Mouse (Mus musculus): ENCODE data around the gene Dlg1. TPM values are rescaled to one million over a fixed set of nuclear protein-coding genes. Genes with fewer than 3 reads are reported as not detected.

Gene Dlg1
- polyA plus RNA-seq, 1 experiment from 2014 or later = 32.5 TPM

GRCm38 (mm10) chr16:31624749-31625148 is 38.5 kb upstream of the Dlg1 start:
- Histone ChIP-seq H3K4me3 (ENCODE audit: low read depth, low read length) (no peak overlapping the region), H3K9ac (ENCODE audit: low read length) (no peak overlapping the region), H3K27ac (replicated peaks; ENCODE audit: low read depth, low read length) (no peak overlapping the region), H3K4me1 (ENCODE audit: control insufficient read depth, insufficient read depth, low read length) (no peaks in the 10 kb centered on the region), H3K4me2 (ENCODE audit: low read depth, severe bottlenecking) (no peak overlapping the region), H3K27me3 (ENCODE audit: control insufficient read depth, insufficient read depth, low read length) (no peaks in the 10 kb centered on the region), H3K9me3 (ENCODE audit: control insufficient read depth, low read length) (no peaks in the 10 kb centered on the region), H3K36me3 (ENCODE audit: control insufficient read depth, insufficient read depth, low read length) (no peaks in the 10 kb centered on the region)
- 69% methylated on average over 1 of the region's 1 CpGs for WGBS
- ATAC-seq (ENCODE audit: insufficient number of reproducible peaks, low FRiP score, low TSS enrichment, low read depth) (no peak), DNase-seq (ENCODE audit: low spot score) (no peak)

- ATAC-seq (ENCODE audit: insufficient number of reproducible peaks, low FRiP score, low TSS enrichment, low read depth) (no peak), DNase-seq (ENCODE audit: low spot score) (no peak)
- no peak overlapping the region for H3K4me2 ChIP-seq (ENCODE audit: low read depth, severe bottlenecking)
- H3K27ac ChIP-seq (replicated peaks; ENCODE audit: low read depth, low read length) = no peak overlapping the region
- H3K4me1 ChIP-seq (ENCODE audit: control insufficient read depth, insufficient read depth, low read length) = no peaks in the 10 kb centered on the region
- no peak overlapping the region for H3K4me3 ChIP-seq (ENCODE audit: low read depth, low read length)
- WGBS = 76% methylated on average over 6 of the region's 6 CpGs
- no peaks in the 10 kb centered on the region for H3K9me3 ChIP-seq (ENCODE audit: control insufficient read depth, low read length)
- no peak overlapping the region for H3K9ac ChIP-seq (ENCODE audit: low read length)
- H3K36me3 ChIP-seq (ENCODE audit: control insufficient read depth, insufficient read depth, low read length) = no peaks in the 10 kb centered on the region
- no peaks in the 10 kb centered on the region for H3K27me3 ChIP-seq (ENCODE audit: control insufficient read depth, insufficient read depth, low read length)
These were observed 36.9 kb upstream of the Dlg1 start for GRCm38 (mm10) chr16:31626331-31626730.

GRCm38 (mm10) chr16:31630381-31630780 is 32.9 kb upstream of the Dlg1 start:
- no peak overlapping the region for H3K9ac ChIP-seq (ENCODE audit: low read length)
- no peak for DNase-seq (ENCODE audit: low spot score)
- H3K9me3 ChIP-seq (ENCODE audit: control insufficient read depth, low read length) = no peaks in the 10 kb centered on the region
- H3K27me3 ChIP-seq (ENCODE audit: control insufficient read depth, insufficient read depth, low read length) = no peaks in the 10 kb centered on the region
- no peak for ATAC-seq (ENCODE audit: insufficient number of reproducible peaks, low FRiP score, low TSS enrichment, low read depth)
- H3K36me3 ChIP-seq (ENCODE audit: control insufficient read depth, insufficient read depth, low read length) = no peaks in the 10 kb centered on the region
- no peaks in the 10 kb centered on the region for H3K4me1 ChIP-seq (ENCODE audit: control insufficient read depth, insufficient read depth, low read length)
- WGBS = 89% methylated on average over 4 of the region's 4 CpGs
- no peak overlapping the region for H3K4me2 ChIP-seq (ENCODE audit: low read depth, severe bottlenecking)
- no peak overlapping the region for H3K4me3 ChIP-seq (ENCODE audit: low read depth, low read length)
- no peak overlapping the region for H3K27ac ChIP-seq (replicated peaks; ENCODE audit: low read depth, low read length)

GRCm38 (mm10) chr16:31631046-31631445 is 32.2 kb upstream of the Dlg1 start:
- Histone ChIP-seq H3K4me1 (ENCODE audit: control insufficient read depth, insufficient read depth, low read length) (no peaks in the 10 kb centered on the region), H3K27me3 (ENCODE audit: control insufficient read depth, insufficient read depth, low read length) (no peaks in the 10 kb centered on the region), H3K36me3 (ENCODE audit: control insufficient read depth, insufficient read depth, low read length) (no peaks in the 10 kb centered on the region), H3K9ac (ENCODE audit: low read length) (no peak overlapping the region), H3K9me3 (ENCODE audit: control insufficient read depth, low read length) (no peaks in the 10 kb centered on the region), H3K4me2 (ENCODE audit: low read depth, severe bottlenecking) (no peak overlapping the region), H3K27ac (replicated peaks; ENCODE audit: low read depth, low read length) (no peak overlapping the region), H3K4me3 (ENCODE audit: low read depth, low read length) (no peak overlapping the region)
- no peak for DNase-seq (ENCODE audit: low spot score)
- 70% methylated on average over 3 of the region's 3 CpGs for WGBS
- no peak for ATAC-seq (ENCODE audit: insufficient number of reproducible peaks, low FRiP score, low TSS enrichment, low read depth)

- H3K27ac ChIP-seq (replicated peaks; ENCODE audit: low read depth, low read length) = no peak overlapping the region
- WGBS = 94% methylated on average over 4 of the region's 4 CpGs
- H3K4me1 ChIP-seq (ENCODE audit: control insufficient read depth, insufficient read depth, low read length) = no peaks in the 10 kb centered on the region
- H3K9ac ChIP-seq (ENCODE audit: low read length) = no peak overlapping the region
- H3K4me3 ChIP-seq (ENCODE audit: low read depth, low read length) = no peak overlapping the region
- ATAC-seq (ENCODE audit: insufficient number of reproducible peaks, low FRiP score, low TSS enrichment, low read depth) (no peak), DNase-seq (ENCODE audit: low spot score) (no peak)
- H3K9me3 ChIP-seq (ENCODE audit: control insufficient read depth, low read length) = no peaks in the 10 kb centered on the region
- no peak overlapping the region for H3K4me2 ChIP-seq (ENCODE audit: low read depth, severe bottlenecking)
- no peaks in the 10 kb centered on the region for H3K36me3 ChIP-seq (ENCODE audit: control insufficient read depth, insufficient read depth, low read length)
- H3K27me3 ChIP-seq (ENCODE audit: control insufficient read depth, insufficient read depth, low read length) = no peaks in the 10 kb centered on the region
These were observed 28.9 kb upstream of the Dlg1 start for GRCm38 (mm10) chr16:31634371-31634770.

GRCm38 (mm10) chr16:31638393-31638792 is 24.9 kb upstream of the Dlg1 start:
- Histone ChIP-seq H3K4me1 (ENCODE audit: control insufficient read depth, insufficient read depth, low read length) (0 out of 2 replicates have a peak, but pooled peaks cover 3% of the 10 kb centered on the region), H3K27ac (replicated peaks; ENCODE audit: low read depth, low read length) (no peak overlapping the region), H3K36me3 (ENCODE audit: control insufficient read depth, insufficient read depth, low read length) (no peaks in the 10 kb centered on the region), H3K27me3 (ENCODE audit: control insufficient read depth, insufficient read depth, low read length) (no peaks in the 10 kb centered on the region), H3K9me3 (ENCODE audit: control insufficient read depth, low read length) (no peaks in the 10 kb centered on the region), H3K4me2 (ENCODE audit: low read depth, severe bottlenecking) (no peak overlapping the region), H3K9ac (ENCODE audit: low read length) (no peak overlapping the region), H3K4me3 (ENCODE audit: low read depth, low read length) (no peak overlapping the region)
- WGBS = 57% methylated on average over 7 of the region's 7 CpGs
- no peak for ATAC-seq (ENCODE audit: insufficient number of reproducible peaks, low FRiP score, low TSS enrichment, low read depth)
- no peak for DNase-seq (ENCODE audit: low spot score)

GRCm38 (mm10) chr16:31639946-31640345 is 23.3 kb upstream of the Dlg1 start:
- ATAC-seq (ENCODE audit: insufficient number of reproducible peaks, low FRiP score, low TSS enrichment, low read depth) = no peak
- 63% methylated on average over 4 of the region's 4 CpGs for WGBS
- 0 out of 2 replicates have a peak, but pooled peaks cover 3% of the 10 kb centered on the region for H3K4me1 ChIP-seq (ENCODE audit: control insufficient read depth, insufficient read depth, low read length)
- H3K4me2 ChIP-seq (ENCODE audit: low read depth, severe bottlenecking) = no peak overlapping the region
- no peak overlapping the region for H3K9ac ChIP-seq (ENCODE audit: low read length)
- H3K4me3 ChIP-seq (ENCODE audit: low read depth, low read length) = no peak overlapping the region
- DNase-seq (ENCODE audit: low spot score) = no peak
- H3K9me3 ChIP-seq (ENCODE audit: control insufficient read depth, low read length) = no peaks in the 10 kb centered on the region
- H3K27me3 ChIP-seq (ENCODE audit: control insufficient read depth, insufficient read depth, low read length) = no peaks in the 10 kb centered on the region
- no peaks in the 10 kb centered on the region for H3K36me3 ChIP-seq (ENCODE audit: control insufficient read depth, insufficient read depth, low read length)
- no peak overlapping the region for H3K27ac ChIP-seq (replicated peaks; ENCODE audit: low read depth, low read length)

GRCm38 (mm10) chr16:31641776-31642175 is 21.5 kb upstream of the Dlg1 start:
- Histone ChIP-seq H3K9ac (ENCODE audit: low read length) (no peak overlapping the region), H3K4me1 (ENCODE audit: control insufficient read depth, insufficient read depth, low read length) (0 out of 2 replicates have a peak, but pooled peaks cover 3% of the 10 kb centered on the region), H3K27ac (replicated peaks; ENCODE audit: low read depth, low read length) (no peak overlapping the region), H3K4me2 (ENCODE audit: low read depth, severe bottlenecking) (no peak overlapping the region), H3K27me3 (ENCODE audit: control insufficient read depth, insufficient read depth, low read length) (no peaks in the 10 kb centered on the region), H3K36me3 (ENCODE audit: control insufficient read depth, insufficient read depth, low read length) (no peaks in the 10 kb centered on the region), H3K9me3 (ENCODE audit: control insufficient read depth, low read length) (no peaks in the 10 kb centered on the region), H3K4me3 (ENCODE audit: low read depth, low read length) (no peak overlapping the region)
- ATAC-seq (ENCODE audit: insufficient number of reproducible peaks, low FRiP score, low TSS enrichment, low read depth) = no peak; the same call in 1 of the 2 replicates
- 56% methylated on average over 4 of the region's 4 CpGs for WGBS
- DNase-seq (ENCODE audit: low spot score) = no peak

GRCm38 (mm10) chr16:31647221-31647620 is 16.0 kb upstream of the Dlg1 start:
- no peaks in the 10 kb centered on the region for H3K36me3 ChIP-seq (ENCODE audit: control insufficient read depth, insufficient read depth, low read length)
- ATAC-seq (ENCODE audit: insufficient number of reproducible peaks, low FRiP score, low TSS enrichment, low read depth) = no peak
- 87% methylated on average over 7 of the region's 7 CpGs for WGBS

More at GRCm38 (mm10) chr16:31647221-31647620, 16.0 kb upstream of the Dlg1 start:
- DNase-seq (ENCODE audit: low spot score) = no peak
- H3K27me3 ChIP-seq (ENCODE audit: control insufficient read depth, insufficient read depth, low read length) = no peaks in the 10 kb centered on the region
- no peak overlapping the region for H3K4me2 ChIP-seq (ENCODE audit: low read depth, severe bottlenecking)
- H3K27ac ChIP-seq (replicated peaks; ENCODE audit: low read depth, low read length) = no peak overlapping the region
- H3K4me3 ChIP-seq (ENCODE audit: low read depth, low read length) = no peak overlapping the region
- H3K9ac ChIP-seq (ENCODE audit: low read length) = no peak overlapping the region
- no peaks in the 10 kb centered on the region for H3K9me3 ChIP-seq (ENCODE audit: control insufficient read depth, low read length)
- no peaks in the 10 kb centered on the region for H3K4me1 ChIP-seq (ENCODE audit: control insufficient read depth, insufficient read depth, low read length)
